Mouse (Mus musculus) MEL (cell line): ENCODE data around the gene Klrb1b. TPM values are rescaled to one million over a fixed set of nuclear protein-coding genes. Genes with fewer than 3 reads are reported as not detected.

ENCODE experiments used
- DNase-seq: peaks from one replicate; pipeline ENCODE4 v3.0.0; 2011; ENCODE audit warnings: low read depth, low spot score
- H3K27ac ChIP-seq: 2 replicates; pipeline ENCODE4 v1.5.1; 2012; ENCODE audit warnings: low read depth, mild to moderate bottlenecking, control low read depth, low read length, moderate library complexity; ENCODE audit not compliant: control insufficient read depth
- H3K27me3 ChIP-seq, 2 experiments: fragments of 150-350 bp in 1 of 2; sonication (generic) in 1 of 2; 2 replicates each; pipeline ENCODE4 v1.6.1; 2012; ENCODE audit warnings: low read length in 2 of 2, mild to moderate bottlenecking in 2 of 2, improper control_type of control experiment in 1 of 2, moderate library complexity in 1 of 2; ENCODE audit not compliant: insufficient read depth in 2 of 2, control insufficient read depth in 1 of 2
- H3K36me3 ChIP-seq, 2 experiments: 2 replicates each; pipeline ENCODE4 v1.6.1; 2012 to 2014; ENCODE audit warnings: low read length in 2 of 2, improper control_type of control experiment in 1 of 2, inconsistent platforms in 1 of 2, mild to moderate bottlenecking in 1 of 2; ENCODE audit not compliant: insufficient read depth in 2 of 2, control insufficient read depth in 1 of 2
- H3K4me1 ChIP-seq, 2 experiments: fragments of 150-350 bp in 1 of 2; sonication (generic) in 1 of 2; 2 replicates each; pipeline ENCODE4 v1.6.1; 2012; ENCODE audit warnings: low read length in 2 of 2, improper control_type of control experiment in 1 of 2, mild to moderate bottlenecking in 1 of 2; ENCODE audit not compliant: insufficient read depth in 2 of 2, control insufficient read depth in 1 of 2
- H3K4me3 ChIP-seq, 2 experiments: fragments of 150-350 bp in 1 of 2; sonication (generic) in 1 of 2; 2 replicates each; pipeline ENCODE4 v1.5.1; 2012; ENCODE audit warnings: low read depth in 2 of 2, low read length in 2 of 2, mild to moderate bottlenecking in 2 of 2, moderate library complexity in 2 of 2, control low read depth in 1 of 2, improper control_type of control experiment in 1 of 2; ENCODE audit not compliant: control insufficient read depth in 1 of 2, insufficient read depth in 1 of 2
- H3K79me2 ChIP-seq: 2 replicates; pipeline ENCODE4 v1.6.1; 2012; ENCODE audit warnings: mild to moderate bottlenecking, low read length, moderate library complexity; ENCODE audit not compliant: control insufficient read depth, poor library complexity, insufficient read depth
- H3K9ac ChIP-seq: 2 replicates; pipeline ENCODE4 v1.6.1; 2012; ENCODE audit warnings: low read depth, mild to moderate bottlenecking, control low read depth, low read length, moderate library complexity; ENCODE audit not compliant: control insufficient read depth, poor library complexity, severe bottlenecking
- H3K9me3 ChIP-seq: fragments of 150-350 bp; sonication (generic); replicated peaks from 2 replicates; pipeline ENCODE4 v1.6.1; 2012; ENCODE audit warnings: mild to moderate bottlenecking, low read length, improper control_type of control experiment, moderate library complexity; ENCODE audit not compliant: insufficient read depth
- BHLHE40 ChIP-seq: IDR thresholded peaks from 2 replicates; pipeline ENCODE4 v1.6.1; 2012; ENCODE audit warnings: low read depth, mild to moderate bottlenecking, inconsistent platforms, low read length, improper control_type of control experiment, borderline replicate concordance
- CHD1 ChIP-seq: IDR thresholded peaks from 2 replicates; pipeline ENCODE4 v1.6.1; 2012; ENCODE audit warnings: low read depth, mild to moderate bottlenecking, inconsistent platforms, low read length, improper control_type of control experiment
- CHD2 ChIP-seq: IDR thresholded peaks from 2 replicates; pipeline ENCODE4 v1.6.1; 2011; ENCODE audit warnings: low read length, improper control_type of control experiment
- E2F4 ChIP-seq: IDR thresholded peaks from 2 replicates; pipeline ENCODE4 v1.6.1; 2011; ENCODE audit warnings: low read depth, low read length, improper control_type of control experiment, borderline replicate concordance
- ETS1 ChIP-seq: IDR thresholded peaks from 2 replicates; pipeline ENCODE4 v1.6.1; 2012; ENCODE audit warnings: low read depth, mild to moderate bottlenecking, inconsistent platforms, low read length, improper control_type of control experiment, moderate library complexity
- GABPA ChIP-seq: IDR thresholded peaks from 2 replicates; pipeline ENCODE4 v1.6.1; 2012; ENCODE audit warnings: low read depth, mild to moderate bottlenecking, inconsistent platforms, low read length, improper control_type of control experiment, moderate library complexity
- HCFC1 ChIP-seq: IDR thresholded peaks from 2 replicates; pipeline ENCODE4 v1.6.1; 2012; ENCODE audit warnings: low read depth, mild to moderate bottlenecking, inconsistent platforms, low read length, improper control_type of control experiment, moderate library complexity
- KAT2A ChIP-seq: conservative IDR thresholded peaks from 2 replicates; pipeline ENCODE4 v1.6.1; 2012; ENCODE audit warnings: low read depth, low read length, improper control_type of control experiment, inconsistent platforms
- MAX ChIP-seq: IDR thresholded peaks from 2 replicates; pipeline ENCODE4 v1.6.1; 2011; ENCODE audit warnings: low read length, improper control_type of control experiment
- MAZ ChIP-seq: IDR thresholded peaks from 2 replicates; pipeline ENCODE4 v1.6.1; 2012; ENCODE audit warnings: low read depth, mild to moderate bottlenecking, inconsistent platforms, low read length, improper control_type of control experiment
- MEF2A ChIP-seq: IDR thresholded peaks from 2 replicates; pipeline ENCODE4 v1.6.1; 2014; ENCODE audit warnings: low read depth, mild to moderate bottlenecking, inconsistent platforms, low read length, improper control_type of control experiment; ENCODE audit not compliant: poor library complexity, insufficient replicate concordance, severe bottlenecking; ENCODE audit errors: extremely low read depth
- MXI1 ChIP-seq: IDR thresholded peaks from 2 replicates; pipeline ENCODE4 v1.6.1; 2011; ENCODE audit warnings: mild to moderate bottlenecking, low read depth, low read length, improper control_type of control experiment
- MYC ChIP-seq: IDR thresholded peaks from 2 replicates; pipeline ENCODE4 v1.6.1; 2011; ENCODE audit warnings: low read depth, mild to moderate bottlenecking, low read length, improper control_type of control experiment, moderate library complexity
- NELFE ChIP-seq: IDR thresholded peaks from 2 replicates; pipeline ENCODE4 v1.6.1; 2011; ENCODE audit warnings: low read depth, low read length, improper control_type of control experiment
- NRF1 ChIP-seq: IDR thresholded peaks from 2 replicates; pipeline ENCODE4 v1.6.1; 2014; ENCODE audit warnings: low read depth, mild to moderate bottlenecking, inconsistent platforms, low read length, improper control_type of control experiment, moderate library complexity; ENCODE audit not compliant: poor library complexity, insufficient read depth, severe bottlenecking
- POLR2A ChIP-seq, 2 experiments: IDR thresholded peaks; 2 replicates each; pipeline ENCODE4 v1.6.1; 2011 to 2012; ENCODE audit warnings: low read length in 2 of 2, mild to moderate bottlenecking in 2 of 2, control low read depth in 1 of 2, improper control_type of control experiment in 1 of 2, low read depth in 1 of 2, moderate library complexity in 1 of 2; ENCODE audit not compliant: control insufficient read depth in 1 of 2, insufficient read depth in 1 of 2, poor library complexity in 1 of 2
- POLR2AphosphoS5 ChIP-seq: IDR thresholded peaks from 2 replicates; pipeline ENCODE4 v1.6.1; 2012; ENCODE audit warnings: low read depth, borderline replicate concordance, mild to moderate bottlenecking, inconsistent platforms, low read length, moderate library complexity, mixed read lengths
- RAD21 ChIP-seq: IDR thresholded peaks from 2 replicates; pipeline ENCODE4 v1.6.1; 2011; ENCODE audit warnings: mild to moderate bottlenecking, low read depth, low read length, improper control_type of control experiment
- RCOR1 ChIP-seq: IDR thresholded peaks from 2 replicates; pipeline ENCODE4 v1.6.1; 2012; ENCODE audit warnings: low read depth, mild to moderate bottlenecking, inconsistent platforms, low read length, improper control_type of control experiment
- SIN3A ChIP-seq: IDR thresholded peaks from 2 replicates; pipeline ENCODE4 v1.6.1; 2012; ENCODE audit warnings: low read length, improper control_type of control experiment, inconsistent platforms
- TAL1 ChIP-seq: IDR thresholded peaks from 2 replicates; pipeline ENCODE4 v1.6.1; 2012; ENCODE audit warnings: mild to moderate bottlenecking, inconsistent platforms, low read length, moderate library complexity, mixed read lengths
- USF1 ChIP-seq: IDR thresholded peaks from 2 replicates; pipeline ENCODE4 v1.6.1; 2014; ENCODE audit warnings: low read depth, mild to moderate bottlenecking, inconsistent platforms, low read length, improper control_type of control experiment, moderate library complexity
- USF2 ChIP-seq, 2 experiments: IDR thresholded peaks; 2 replicates each; pipeline ENCODE4 v1.6.1; 2011 to 2012; ENCODE audit warnings: improper control_type of control experiment in 2 of 2, low read length in 2 of 2, borderline replicate concordance in 1 of 2, inconsistent platforms in 1 of 2, low read depth in 1 of 2, mild to moderate bottlenecking in 1 of 2; ENCODE audit not compliant: insufficient read depth in 1 of 2
- ZC3H11A ChIP-seq: IDR thresholded peaks from 2 replicates; pipeline ENCODE4 v1.6.1; 2012; ENCODE audit warnings: low read depth, mild to moderate bottlenecking, inconsistent platforms, low read length, improper control_type of control experiment
- ZKSCAN1 ChIP-seq: IDR thresholded peaks from 2 replicates; pipeline ENCODE4 v1.6.1; 2012; ENCODE audit warnings: low read depth, mild to moderate bottlenecking, inconsistent platforms, low read length, improper control_type of control experiment, moderate library complexity
- ZNF384 ChIP-seq: IDR thresholded peaks from 2 replicates; pipeline ENCODE4 v1.6.1; 2012; ENCODE audit warnings: low read depth, mild to moderate bottlenecking, inconsistent platforms, low read length, improper control_type of control experiment
- polyA plus RNA-seq, 2 experiments: library from polyadenylated mRNA; stranded (reverse) in 1 of 2; unstranded in 1 of 2; fragments of >175 nt in 1 of 2; fragments of >200 nt in 1 of 2; gene quantifications; 2 replicates each; pipeline versions ENCODE4 v1.2.1 to v1.2.4; 2012; ENCODE audit warnings: low replicate concordance in 2 of 2, low read depth in 1 of 2; ENCODE audit not compliant: insufficient read length in 2 of 2, insufficient read depth in 1 of 2, missing spikeins in 1 of 2
- total RNA-seq: library from RNA; depleted of rRNA; stranded (reverse); fragments of 300-350 nt; gene quantifications from 2 replicates; pipeline ENCODE4 v1.2.3, GENCODE M21; 2012

Gene Klrb1b
- total and polyA plus RNA-seq, 3 experiments: not detected

- peak overlapping the region; percentile 43 for H3K9ac ChIP-seq
- no peaks in the 10 kb centered on the region for H3K36me3 ChIP-seq
- H3K4me1 ChIP-seq: peaks cover 3% of the 10 kb centered on the region in 2 experiments; a peak in 2 of 4 replicates
- TF ChIP-seq POLR2AphosphoS5 (no peak), MEF2A (no peak), ZKSCAN1 (no peak), SIN3A (peak; percentile 45; the same call in 1 of the 2 replicates), MAX (no peak), ETS1 (no peak), USF1 (no peak), KAT2A (no peak), RCOR1 (no peak), MAZ (peak; percentile 67; the same call in 1 of the 2 replicates), E2F4 (no peak), MYC (peak; percentile 17; the same call in 1 of the 2 replicates), NRF1 (no peak), CHD2 (no peak), CHD1 (peak; percentile 88; the same call in 1 of the 2 replicates), ZNF384 (peak; percentile 84), HCFC1 (no peak), MXI1 (peak; percentile 65; the same call in 1 of the 2 replicates), BHLHE40 (no peak), POLR2A (IDR thresholded peaks at IDR 0.05; ENCODE audit: control insufficient read depth in 1 of 2, insufficient read depth in 1 of 2, low read depth in 1 of 2, low read length in 2 of 2, poor library complexity in 1 of 2) (no peak), USF2 (IDR thresholded peaks at IDR 0.05; ENCODE audit: borderline replicate concordance in 1 of 2, insufficient read depth in 1 of 2, low read depth in 1 of 2, low read length in 2 of 2) (no peak), NELFE (no peak), GABPA (no peak), ZC3H11A (no peak), RAD21 (no peak), TAL1 (no peak)
- H3K9me3 ChIP-seq: no peaks in the 10 kb centered on the region
- H3K27me3 ChIP-seq: no peaks in the 10 kb centered on the region
- no peak overlapping the region for H3K27ac ChIP-seq
- peak overlapping the region; percentile 57 to 61 for H3K4me3 ChIP-seq
- H3K79me2 ChIP-seq: no peaks in the 10 kb centered on the region
- peak; percentile 66 for DNase-seq
These were observed 28.0 kb downstream of the Klrb1b start for GRCm38 (mm10) chr6:128797936-128798771.
